In genomic region chrX:6370706-6371105, GRCm38 (mm10) we compare ENCODE assay signal across 37 mouse cellular contexts. TPM values are rescaled to one million over a fixed set of nuclear protein-coding genes. Genes with fewer than 3 reads are reported as not detected.
"Had no signal": no experiment of that assay in that cellular context is flagged by ENCODE, and none has a peak within 500 bp of the region (broad histone marks: within the 10 kb centered on the region; RNA-seq: fewer than 3 reads in every experiment).

No protein-coding gene starts in this region.

- H3K27ac ChIP-seq: heart, embryonic 10.5 days; heart, embryonic 13.5 days; heart, embryonic 15.5 days; hindbrain, embryonic 10.5 days; hindbrain, embryonic 13.5 days; hindbrain, embryonic 14.5 days; hindbrain, embryonic 15.5 days; hindbrain, postnatal 0 days; intestine, embryonic 15.5 days; kidney, embryonic 15.5 days; kidney, postnatal 0 days; layer of hippocampus, adult 2 months; left cerebral cortex, adult 2 months had no signal

- DNase-seq: heart, postnatal 10 days; heart, postnatal 14 days; heart, postnatal 36 days; heart, postnatal 4 days; kidney, adult 11 months; kidney, adult 18-20 months; kidney, adult 2 months; kidney, adult 8-10 months; kidney, adult 9 months; kidney, postnatal 10 days; kidney, postnatal 14 days; kidney, postnatal 25 days; kidney, postnatal 36 days; kidney, postnatal 4 days; layer of hippocampus, adult 9-11 months; layer of hippocampus, postnatal 36 days had no signal

- H3K36me3 ChIP-seq: heart, embryonic 10.5 days; heart, embryonic 12.5 days; heart, embryonic 13.5 days; heart, embryonic 15.5 days; hindbrain, embryonic 10.5 days; hindbrain, embryonic 13.5 days; hindbrain, embryonic 15.5 days; intestine, embryonic 15.5 days; kidney, embryonic 15.5 days had no signal

- H3K4me1 ChIP-seq: heart, embryonic 10.5 days; heart, embryonic 12.5 days; heart, embryonic 13.5 days; heart, embryonic 15.5 days; hindbrain, embryonic 10.5 days; hindbrain, embryonic 13.5 days; hindbrain, embryonic 15.5 days; intestine, embryonic 15.5 days; kidney, embryonic 15.5 days had no signal

- H3K4me3 ChIP-seq: heart, embryonic 10.5 days; heart, embryonic 12.5 days; heart, embryonic 13.5 days; heart, embryonic 15.5 days; hindbrain, embryonic 10.5 days; hindbrain, embryonic 13.5 days; hindbrain, embryonic 15.5 days; intestine, embryonic 15.5 days; kidney, embryonic 15.5 days; layer of hippocampus, adult 2 months; left cerebral cortex, adult 2 months had no signal

- ATAC-seq: hindbrain, embryonic 16.5 days; hindbrain, postnatal 0 days; inflammation-experienced regulatory T-cells, adult 6 months; intestine, embryonic 15.5 days; intestine, embryonic 16.5 days; intestine, postnatal 0 days had no signal

- H3K4me2 ChIP-seq: heart, embryonic 11.5 days; heart, embryonic 12.5 days; heart, embryonic 13.5 days; heart, embryonic 15.5 days; hindbrain, embryonic 13.5 days; hindbrain, embryonic 14.5 days; hindbrain, embryonic 15.5 days; intestine, embryonic 15.5 days; kidney, embryonic 15.5 days had no signal

- H3K27me3 ChIP-seq: heart, embryonic 12.5 days; heart, embryonic 13.5 days; heart, embryonic 15.5 days; hindbrain, embryonic 13.5 days; hindbrain, embryonic 15.5 days; intestine, embryonic 15.5 days; kidney, embryonic 15.5 days had no signal

- H3K9ac ChIP-seq: heart, embryonic 12.5 days; heart, embryonic 13.5 days; heart, embryonic 15.5 days; hindbrain, embryonic 13.5 days; hindbrain, embryonic 14.5 days; hindbrain, embryonic 15.5 days; intestine, embryonic 15.5 days; kidney, embryonic 15.5 days had no signal

- H3K9me3 ChIP-seq: heart, embryonic 10.5 days; heart, embryonic 12.5 days; heart, embryonic 13.5 days; heart, embryonic 15.5 days; hindbrain, embryonic 10.5 days; hindbrain, embryonic 13.5 days; hindbrain, embryonic 15.5 days; intestine, embryonic 15.5 days; kidney, embryonic 15.5 days had no signal

RNA-seq across cellular contexts. Expression of gene Bmp15, which starts 50.2 kb away (rescaled TPM):
- total RNA-seq: heart, postnatal 36 days; hematopoietic stem cell, adult 5-6 weeks; layer of hippocampus, adult 2 months had no signal
- polyA plus RNA-seq: hindbrain, embryonic 11.5 days; inflammation-experienced regulatory T-cells, adult 6 months had no signal
